Mouse (Mus musculus): ENCODE measurements at regions not wholly inside any gene's neighbourhood (a gene's known extent, or its start where the extent isn't known, plus 50 kb on each side); places are given as distances from the start of the nearest gene placed in this dataset.

- TF ChIP-seq CTCF (conservative IDR thresholded peaks at IDR 0.05): no peak
- DNase-seq (ENCODE audit: low spot score in 2 of 2): peak in 1 of 2 experiments; percentile 40
- Histone ChIP-seq H3K4me3 (no peak overlapping the region), H3K27ac (peak overlapping the region; percentile 74)
Measured at GRCm38 (mm10) chr3:56730849-56731248, 547.3 kb upstream of the Nbea start.

- DNase-seq (ENCODE audit: low spot score in 2 of 2): no peak
- no peak overlapping the region for H3K4me3 ChIP-seq
- no peak for TF ChIP-seq CTCF (conservative IDR thresholded peaks at IDR 0.05)
- H3K27ac ChIP-seq: no peak overlapping the region
Measured at GRCm38 (mm10) chr3:56724991-56725390, 541.5 kb upstream of the Nbea start.

GRCm38 (mm10) chr3:56708260-56708659, 524.8 kb upstream of the Nbea start:
- Histone ChIP-seq H3K27ac (no peak overlapping the region), H3K4me3 (no peak overlapping the region)
- TF ChIP-seq CTCF (conservative IDR thresholded peaks at IDR 0.05): no peak
- no peak for DNase-seq (ENCODE audit: low spot score in 2 of 2)

GRCm38 (mm10) chr3:56707312-56707711, 523.8 kb upstream of the Nbea start:
- Histone ChIP-seq H3K4me3 (no peak overlapping the region), H3K27ac (no peak overlapping the region)
- no peak for TF ChIP-seq CTCF (conservative IDR thresholded peaks at IDR 0.05)
- DNase-seq (ENCODE audit: low spot score in 2 of 2): no peak

GRCm38 (mm10) chr3:56706038-56706437, 522.5 kb upstream of the Nbea start:
- no peak for TF ChIP-seq CTCF (conservative IDR thresholded peaks at IDR 0.05)
- DNase-seq (ENCODE audit: low spot score in 2 of 2): no peak
- Histone ChIP-seq H3K27ac (no peak overlapping the region), H3K4me3 (no peak overlapping the region)

GRCm38 (mm10) chr3:56698941-56699340, 515.4 kb upstream of the Nbea start:
- TF ChIP-seq CTCF (conservative IDR thresholded peaks at IDR 0.05): no peak
- DNase-seq (ENCODE audit: low spot score in 2 of 2): no peak
- Histone ChIP-seq H3K27ac (no peak overlapping the region), H3K4me3 (no peak overlapping the region)

- no peak for TF ChIP-seq CTCF (conservative IDR thresholded peaks at IDR 0.05)
- DNase-seq (ENCODE audit: low spot score in 2 of 2): peak; percentile 16 to 30
- Histone ChIP-seq H3K27ac (0 out of 2 replicates have a peak overlapping the region, but pooled peaks have one; percentile 32), H3K4me3 (no peak overlapping the region)
Measured at GRCm38 (mm10) chr3:56698248-56698647, 514.7 kb upstream of the Nbea start.

GRCm38 (mm10) chr3:56681031-56681430, 497.5 kb upstream of the Nbea start:
- TF ChIP-seq CTCF (conservative IDR thresholded peaks at IDR 0.05): no peak
- H3K27ac ChIP-seq: peak overlapping the region; percentile 69
- H3K4me3 ChIP-seq: no peak overlapping the region
- DNase-seq (ENCODE audit: low spot score in 2 of 2): peak; percentile 41 to 54

GRCm38 (mm10) chr3:56668829-56669228, 485.3 kb upstream of the Nbea start:
- no peak overlapping the region for H3K4me3 ChIP-seq

GRCm38 (mm10) chr3:56660594-56660993, 477.1 kb upstream of the Nbea start:
- Histone ChIP-seq H3K27ac (no peak overlapping the region), H3K4me3 (no peak overlapping the region)
- TF ChIP-seq CTCF (conservative IDR thresholded peaks at IDR 0.05): no peak
- DNase-seq (ENCODE audit: low spot score in 2 of 2): no peak

More at GRCm38 (mm10) chr3:56668829-56669228, 485.3 kb upstream of the Nbea start:
- TF ChIP-seq CTCF (conservative IDR thresholded peaks at IDR 0.05): no peak
- H3K27ac ChIP-seq: no peak overlapping the region
- no peak for DNase-seq (ENCODE audit: low spot score in 2 of 2)

GRCm38 (mm10) chr3:56647313-56647712, 463.8 kb upstream of the Nbea start:
- no peak for TF ChIP-seq CTCF (conservative IDR thresholded peaks at IDR 0.05)
- Histone ChIP-seq H3K27ac (peak overlapping the region; percentile 23; the same call in 1 of the 2 replicates), H3K4me3 (no peak overlapping the region)
- DNase-seq (ENCODE audit: low spot score in 2 of 2): no peak
